Mouse (Mus musculus) erythroblast, embryonic 14.5 days (primary cell): ENCODE results near the gene Wdr90. TPM values are rescaled to one million over a fixed set of nuclear protein-coding genes. Genes with fewer than 3 reads are reported as not detected.

Experiments
- H3K27me3 ChIP-seq: 2 replicates; pipeline ENCODE4 v1.6.1; 2012; ENCODE audit warnings: inconsistent platforms; ENCODE audit not compliant: control insufficient read depth
- H3K36me3 ChIP-seq: 2 replicates; pipeline ENCODE4 v1.6.1; 2012; ENCODE audit warnings: mild to moderate bottlenecking, inconsistent platforms; ENCODE audit not compliant: control insufficient read depth
- H3K4me1 ChIP-seq: 2 replicates; pipeline ENCODE4 v1.6.1; 2012; ENCODE audit warnings: inconsistent platforms; ENCODE audit not compliant: control insufficient read depth
- H3K4me3 ChIP-seq: replicated peaks from 2 replicates; pipeline ENCODE3; 2012; ENCODE audit warnings: moderate library complexity, mild to moderate bottlenecking, inconsistent platforms
- H3K9me3 ChIP-seq: 2 replicates; pipeline ENCODE4 v1.6.1; 2012; ENCODE audit warnings: low read length, inconsistent platforms, mixed read lengths; ENCODE audit not compliant: control insufficient read depth
- GATA1 ChIP-seq: IDR thresholded peaks from 2 replicates; pipeline ENCODE4 v1.6.1; 2012; ENCODE audit warnings: low read length, inconsistent platforms, mixed read lengths
- TAL1 ChIP-seq: IDR thresholded peaks from 3 replicates; pipeline ENCODE4 v1.6.1; 2012; ENCODE audit warnings: low read length, inconsistent platforms, mixed read lengths
- polyA plus RNA-seq: library from polyadenylated mRNA; stranded (reverse); fragments of >175 nt; gene quantifications from 2 replicates; pipeline ENCODE4 v1.2.3, GENCODE M21; 2012

The Wdr90 gene
- 1.9 and 3.6 TPM in 2 replicates for polyA plus RNA-seq

DNA sequence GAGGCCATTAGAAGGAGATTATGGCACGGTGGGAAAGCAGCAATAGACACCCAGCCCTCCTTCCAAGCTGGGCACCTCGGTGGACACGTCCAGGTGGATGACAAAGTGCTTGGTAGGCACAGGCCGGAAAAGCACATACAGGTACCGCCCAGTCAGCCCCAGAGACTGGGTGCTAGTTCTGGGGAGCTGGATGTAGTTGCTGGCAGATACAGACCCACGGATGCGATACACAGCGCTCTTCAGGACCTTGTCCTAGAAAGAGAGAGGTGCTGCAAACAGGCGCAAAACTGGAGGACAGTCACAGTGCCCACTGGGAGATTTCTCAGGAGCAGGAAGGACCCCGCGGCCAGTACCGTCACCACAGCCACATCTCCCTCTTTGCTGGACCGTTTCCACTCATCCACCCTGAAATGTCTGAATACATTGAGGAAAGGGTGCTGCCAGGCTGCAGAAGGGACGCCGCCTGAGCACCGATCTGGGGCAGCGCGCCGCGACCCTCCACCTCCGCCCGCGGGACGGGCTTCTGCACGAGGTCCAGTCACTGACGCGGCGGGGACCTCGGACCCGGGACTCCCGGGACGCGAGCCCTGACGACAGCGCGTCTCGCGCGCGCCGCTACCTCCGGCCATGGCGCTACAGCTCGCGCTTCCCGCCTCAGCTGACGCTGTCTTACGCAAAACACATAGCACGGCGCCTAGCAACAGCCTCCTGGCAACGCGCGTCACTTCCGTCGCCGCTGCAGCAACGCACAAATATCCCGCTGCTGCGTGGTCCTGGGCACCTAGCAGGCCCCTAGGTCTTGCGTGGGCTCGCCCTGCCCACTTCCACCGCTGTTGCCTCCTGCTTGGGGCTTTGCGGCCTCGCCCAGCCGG lies at the start of gene Wdr90:
Gene Wdr90 (minus strand): TSS at position 670 of the 872 bp plus-strand sequence.
- TF ChIP-seq GATA1 = no peak
- TF ChIP-seq TAL1 = no peak
- H3K36me3 ChIP-seq = peaks cover 56% of the 10 kb centered on the region
- no peaks in the 10 kb centered on the region for H3K27me3 ChIP-seq
- H3K4me3 ChIP-seq = peak within 1 kb of the TSS; percentile 72
- H3K9me3 ChIP-seq = no peaks in the 10 kb centered on the region
- H3K4me1 ChIP-seq = peaks cover 59% of the 10 kb centered on the region

DNA sequence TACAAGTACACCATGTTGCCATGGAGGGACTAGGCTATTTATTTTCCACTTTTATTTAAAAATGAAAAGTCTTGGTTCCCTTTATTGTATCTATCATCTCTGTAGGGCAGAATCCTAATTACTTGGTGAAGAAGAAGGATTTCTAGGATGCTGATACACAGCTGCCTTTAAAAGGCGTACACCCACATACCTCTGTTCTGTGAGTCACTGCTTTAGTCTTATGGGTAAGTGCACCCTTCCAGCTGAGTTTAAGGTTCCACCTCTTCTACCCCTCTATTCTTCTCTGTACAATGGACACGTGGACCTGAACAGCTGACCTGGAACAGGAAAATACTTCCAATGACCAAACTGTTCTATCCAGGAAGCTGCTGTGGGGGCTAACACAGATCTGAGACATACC lies 46.3 kb upstream of the Wdr90 start:
- Histone ChIP-seq H3K4me3 (no peak overlapping the region), H3K9me3 (no peaks in the 10 kb centered on the region), H3K27me3 (no peaks in the 10 kb centered on the region), H3K4me1 (peaks cover 16% of the 10 kb centered on the region), H3K36me3 (peaks cover 4% of the 10 kb centered on the region)
- TF ChIP-seq TAL1 (no peak), GATA1 (no peak)

DNA sequence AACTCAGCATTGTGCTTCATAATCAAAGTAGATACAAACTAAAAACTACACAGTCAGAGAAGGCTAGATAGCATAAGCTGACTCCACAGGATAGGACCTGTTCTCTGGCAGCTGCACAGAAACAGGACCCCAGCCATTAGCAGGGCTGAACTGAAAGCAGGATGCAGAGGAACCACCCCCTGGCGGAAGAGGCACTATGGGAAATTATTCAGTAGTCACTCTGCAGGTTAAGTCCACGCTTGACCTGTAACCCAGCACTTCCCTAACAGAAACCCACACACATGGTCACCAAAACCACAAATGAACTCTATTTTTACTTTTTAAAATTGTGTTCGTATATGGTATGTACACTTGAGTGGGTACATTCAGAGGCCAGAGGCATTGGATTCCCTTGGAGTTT lies 41.8 kb upstream of the Wdr90 start:
- H3K9me3 ChIP-seq = no peaks in the 10 kb centered on the region; the same call in 1 of the 2 replicates
- no peak overlapping the region for H3K4me3 ChIP-seq
- no peaks in the 10 kb centered on the region for H3K27me3 ChIP-seq
- TF ChIP-seq TAL1 = no peak
- no peak for TF ChIP-seq GATA1
- H3K4me1 ChIP-seq = peaks cover 6% of the 10 kb centered on the region
- peaks cover 16% of the 10 kb centered on the region for H3K36me3 ChIP-seq

DNA sequence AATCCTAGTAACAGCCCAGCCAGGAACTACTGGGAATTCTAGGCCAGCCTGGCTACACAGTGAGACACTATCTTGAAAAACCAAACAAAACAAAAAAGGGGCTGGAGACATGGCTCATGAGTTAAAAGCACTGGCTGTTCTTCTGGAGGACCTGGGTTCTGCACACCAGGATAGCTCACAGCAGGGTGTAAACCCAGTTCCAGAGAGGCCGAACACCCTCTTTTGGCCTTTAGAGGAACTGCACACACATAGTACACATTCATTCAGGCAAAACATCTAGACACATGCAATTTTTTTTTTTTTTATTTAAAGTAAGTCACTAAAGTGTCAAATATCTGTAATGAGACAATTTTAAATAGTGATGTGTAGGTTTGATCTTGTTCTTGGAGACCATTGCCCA lies 38.9 kb upstream of the Wdr90 start:
- TF ChIP-seq GATA1 (no peak), TAL1 (no peak)
- no peaks in the 10 kb centered on the region; the same call in 1 of the 2 replicates for H3K9me3 ChIP-seq
- H3K36me3 ChIP-seq = peaks cover 12% of the 10 kb centered on the region
- H3K4me3 ChIP-seq = no peak overlapping the region
- H3K4me1 ChIP-seq = peaks cover 6% of the 10 kb centered on the region
- no peaks in the 10 kb centered on the region for H3K27me3 ChIP-seq

DNA sequence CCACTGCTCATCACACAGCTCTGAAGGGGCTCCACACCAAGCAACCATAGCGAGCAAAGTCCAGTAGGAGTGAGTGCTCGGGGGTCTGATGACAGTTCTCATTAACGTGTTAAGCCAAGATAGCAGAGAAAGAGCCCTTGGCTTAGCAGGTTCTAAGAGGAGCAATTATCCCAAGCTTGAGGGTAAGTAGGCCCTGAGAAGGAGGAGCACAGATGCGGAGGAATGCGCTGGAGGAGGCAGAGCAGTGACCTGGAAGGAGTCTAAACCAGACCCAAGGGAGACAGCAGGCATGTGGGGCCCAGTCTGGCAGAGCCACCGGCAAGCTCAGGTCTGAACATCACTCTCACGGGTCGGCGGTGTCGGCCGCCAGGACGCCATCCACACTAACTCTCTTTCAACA lies 34.6 kb upstream of the Wdr90 start:
- Histone ChIP-seq H3K4me1 (peaks cover 9% of the 10 kb centered on the region), H3K9me3 (no peaks in the 10 kb centered on the region; the same call in 1 of the 2 replicates), H3K27me3 (no peaks in the 10 kb centered on the region), H3K36me3 (peaks cover 14% of the 10 kb centered on the region), H3K4me3 (no peak overlapping the region)
- TF ChIP-seq TAL1 (no peak), GATA1 (no peak)

DNA sequence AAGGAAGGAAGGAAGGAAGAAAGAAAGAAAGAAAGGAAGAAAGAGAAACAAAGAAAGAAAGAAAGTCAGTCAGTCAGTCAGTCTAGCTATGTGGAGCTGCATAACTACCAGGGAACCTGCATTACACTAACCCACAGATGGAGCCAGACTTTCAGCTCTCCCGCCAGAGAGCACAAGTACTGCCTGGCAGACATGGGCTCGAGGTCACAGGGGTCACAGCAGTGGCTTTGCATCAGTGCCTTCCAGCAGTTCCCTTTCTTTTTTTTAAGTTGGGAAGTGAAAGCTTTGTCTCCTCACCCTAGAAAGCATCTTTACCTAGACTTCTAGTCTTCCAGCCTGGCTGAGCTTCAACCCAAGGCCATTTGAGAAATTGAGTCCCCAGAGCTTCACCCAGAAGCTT lies 34.1 kb upstream of the Wdr90 start:
- no peaks in the 10 kb centered on the region for H3K9me3 ChIP-seq
- H3K36me3 ChIP-seq = peaks cover 9% of the 10 kb centered on the region
- peaks cover 9% of the 10 kb centered on the region for H3K4me1 ChIP-seq
- no peaks in the 10 kb centered on the region for H3K27me3 ChIP-seq
- TF ChIP-seq GATA1 (no peak), TAL1 (no peak)
- H3K4me3 ChIP-seq = no peak overlapping the region

DNA sequence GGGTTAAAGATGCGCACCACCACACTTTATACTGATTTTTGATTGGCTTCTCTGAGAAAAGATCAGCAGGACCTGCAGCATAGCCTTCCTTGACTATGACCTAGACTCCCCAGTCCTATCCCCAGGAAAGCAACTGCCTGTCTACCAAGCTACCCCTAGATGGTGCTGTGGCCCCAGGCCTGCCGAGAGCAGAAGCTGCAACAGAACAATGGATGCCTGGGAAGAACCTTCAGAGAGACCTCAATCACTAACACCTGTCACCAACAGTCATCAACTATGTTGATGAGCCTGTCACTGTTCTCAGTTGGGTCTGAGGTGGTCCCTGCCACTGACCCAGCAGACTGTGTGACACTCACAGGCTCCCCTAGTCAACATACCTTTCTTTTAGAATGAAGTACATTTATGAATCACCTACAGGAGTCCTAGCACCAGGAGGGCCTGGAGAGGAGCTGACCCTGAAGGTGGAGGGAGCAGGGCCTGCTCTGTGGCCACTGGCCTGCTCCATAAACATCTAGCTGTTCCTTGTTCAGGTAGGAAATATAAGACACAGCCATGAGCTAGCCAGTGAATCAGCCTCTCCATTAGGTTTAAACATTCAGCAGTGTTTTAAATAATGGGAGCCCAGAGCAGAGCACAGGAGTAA lies 32.8 kb upstream of the Wdr90 start:
- H3K36me3 ChIP-seq = peaks cover 10% of the 10 kb centered on the region
- H3K4me3 ChIP-seq = no peak overlapping the region
- H3K9me3 ChIP-seq = no peaks in the 10 kb centered on the region
- peaks cover 9% of the 10 kb centered on the region for H3K4me1 ChIP-seq
- H3K27me3 ChIP-seq = no peaks in the 10 kb centered on the region
- no peak for TF ChIP-seq GATA1

DNA sequence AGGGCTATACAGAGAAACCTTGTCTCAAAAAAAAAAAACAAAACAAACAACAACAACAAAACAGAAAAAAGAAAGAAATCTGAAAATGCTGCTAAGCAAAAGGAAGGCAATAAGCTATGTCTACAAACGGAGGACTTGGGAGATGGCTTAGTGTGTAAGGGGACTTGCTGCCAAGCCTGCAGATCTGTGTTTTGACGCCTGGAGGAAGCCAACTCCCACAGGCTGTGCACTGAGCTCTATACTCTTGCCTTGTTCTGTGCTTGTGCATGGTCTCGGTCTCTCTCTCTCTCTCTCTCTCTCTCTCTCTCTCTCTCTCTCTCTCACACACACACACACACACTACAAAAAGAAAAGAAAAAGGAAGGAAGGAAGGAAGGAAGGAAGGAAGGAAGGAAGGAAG lies 27.5 kb upstream of the Wdr90 start:
- H3K36me3 ChIP-seq = peaks cover 30% of the 10 kb centered on the region

DNA sequence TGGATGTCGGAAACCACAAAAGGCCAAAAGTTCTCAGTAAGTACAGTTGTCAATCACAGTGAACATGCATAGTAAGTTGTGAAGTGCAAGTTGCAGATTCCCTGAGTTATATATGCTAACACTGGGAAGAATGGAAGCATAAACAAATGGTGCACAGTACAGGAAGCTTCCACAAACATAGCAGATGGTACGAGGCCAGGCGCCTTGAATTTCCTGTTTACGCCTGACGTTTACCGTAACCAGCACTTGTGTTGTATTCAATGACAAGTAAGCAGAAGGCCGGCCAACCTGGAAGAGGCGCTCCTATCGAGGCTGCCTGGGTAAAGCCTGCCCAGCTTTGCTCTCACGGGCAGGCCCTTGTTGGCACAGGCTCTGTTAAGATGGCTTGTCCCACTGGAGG lies 26.2 kb upstream of the Wdr90 start:
- H3K9me3 ChIP-seq = no peaks in the 10 kb centered on the region
- no peaks in the 10 kb centered on the region for H3K27me3 ChIP-seq
- TF ChIP-seq TAL1 (no peak), GATA1 (no peak)
- no peak overlapping the region for H3K4me3 ChIP-seq
- peaks cover 44% of the 10 kb centered on the region for H3K36me3 ChIP-seq
- peaks cover 10% of the 10 kb centered on the region for H3K4me1 ChIP-seq

More for the DNA sequence above, 27.5 kb upstream of the Wdr90 start:
- H3K27me3 ChIP-seq = no peaks in the 10 kb centered on the region
- TF ChIP-seq GATA1 (no peak), TAL1 (no peak)
- no peaks in the 10 kb centered on the region for H3K9me3 ChIP-seq
- peaks cover 6% of the 10 kb centered on the region for H3K4me1 ChIP-seq
- no peak overlapping the region for H3K4me3 ChIP-seq
